ENCODE assay signal across 8 mouse cellular contexts in genomic region chr9:57764147-57764973, GRCm38 (mm10). TPM values are rescaled to one million over a fixed set of nuclear protein-coding genes. Genes with fewer than 3 reads are reported as not detected.
DNase-seq lines count a peak whose midpoint lies in the region; ATAC-seq and TF ChIP-seq lines count a peak whose summit lies in the region.

No protein-coding gene starts in this region.

- no peaks in the 10 kb centered on the region for H3K9me3 ChIP-seq in forebrain, embryonic 12.5 days
- H3K9me3 ChIP-seq in heart, embryonic 16.5 days (replicated peaks; ENCODE audit: control insufficient read depth, low read length): no peaks in the 10 kb centered on the region
- no peaks in the 10 kb centered on the region for H3K9me3 ChIP-seq in liver, embryonic 16.5 days (replicated peaks; ENCODE audit: control insufficient read depth, low read length)
- H3K9me3 ChIP-seq in neural tube, embryonic 14.5 days (ENCODE audit: control insufficient read depth, low read length): no peaks in the 10 kb centered on the region

- peak; percentile 84 to 87 for DNase-seq in kidney, postnatal 4 days
- peak; percentile 63 for DNase-seq in thymus, adult 2 months

- TF ChIP-seq CTCF in thymus, adult 2 months (IDR thresholded peaks at IDR 0.05; ENCODE audit: borderline replicate concordance, control insufficient read depth, extremely low read depth, insufficient read depth, low read length, poor library complexity): no peak

- peak overlapping the region; percentile 98 for H3K27ac ChIP-seq in brown adipose tissue, adult 24 weeks (replicated peaks; ENCODE audit: low read depth, low read length)
- H3K27ac ChIP-seq in forebrain, embryonic 12.5 days: peak overlapping the region; percentile 99
- peak overlapping the region; percentile 98 for H3K27ac ChIP-seq in heart, embryonic 16.5 days (ENCODE audit: low read length)
- peak overlapping the region; percentile 97 for H3K27ac ChIP-seq in liver, embryonic 16.5 days (ENCODE audit: low read length)
- peak overlapping the region; percentile 100 for H3K27ac ChIP-seq in neural tube, embryonic 14.5 days (ENCODE audit: low read depth, low read length)
- peak overlapping the region; percentile 72 for H3K27ac ChIP-seq in thymus, adult 2 months (ENCODE audit: control insufficient read depth, insufficient read depth, low read length)

- H3K36me3 ChIP-seq in forebrain, embryonic 12.5 days (replicated peaks): peaks cover 24% of the 10 kb centered on the region
- peaks cover 17% of the 10 kb centered on the region for H3K36me3 ChIP-seq in heart, embryonic 16.5 days (ENCODE audit: control insufficient read depth, insufficient read depth)
- H3K36me3 ChIP-seq in liver, embryonic 16.5 days (ENCODE audit: control insufficient read depth, insufficient read depth): peaks cover 26% of the 10 kb centered on the region
- peaks cover 17% of the 10 kb centered on the region for H3K36me3 ChIP-seq in neural tube, embryonic 14.5 days (ENCODE audit: control insufficient read depth, insufficient read depth, low read length)
- peaks cover 23% of the 10 kb centered on the region for H3K36me3 ChIP-seq in thymus, adult 2 months (ENCODE audit: control insufficient read depth, insufficient read depth, low read length)

- H3K4me2 ChIP-seq in forebrain, embryonic 12.5 days: peak overlapping the region; percentile 96
- H3K4me2 ChIP-seq in heart, embryonic 16.5 days (ENCODE audit: low read depth, low read length): peak overlapping the region; percentile 94
- peak overlapping the region; percentile 90 for H3K4me2 ChIP-seq in liver, embryonic 16.5 days (ENCODE audit: low read depth, low read length)
- H3K4me2 ChIP-seq in neural tube, embryonic 14.5 days (ENCODE audit: low read depth, low read length): peak overlapping the region; percentile 99

- no peak for TF ChIP-seq POLR2A in thymus, adult 2 months (IDR thresholded peaks at IDR 0.05; ENCODE audit: control insufficient read depth, extremely low read depth, insufficient read depth, low read length, poor library complexity)

- peaks cover 4% of the 10 kb centered on the region; the same call in 1 of the 2 replicates for H3K27me3 ChIP-seq in forebrain, embryonic 12.5 days
- no peaks in the 10 kb centered on the region for H3K27me3 ChIP-seq in heart, embryonic 16.5 days (ENCODE audit: control insufficient read depth, insufficient read depth, low read length)
- H3K27me3 ChIP-seq in liver, embryonic 16.5 days (ENCODE audit: control insufficient read depth, insufficient read depth, low read depth, low read length): no peaks in the 10 kb centered on the region
- H3K27me3 ChIP-seq in neural tube, embryonic 14.5 days (ENCODE audit: control insufficient read depth, insufficient read depth, low read length): no peaks in the 10 kb centered on the region
- H3K27me3 ChIP-seq in thymus, adult 2 months (ENCODE audit: control insufficient read depth, insufficient read depth, low read length): no peaks in the 10 kb centered on the region

- ATAC-seq in CD4-positive, CD25-positive, alpha-beta regulatory T cell, adult 4 months: peak; percentile 13
- ATAC-seq in forebrain, embryonic 12.5 days (ENCODE audit: low FRiP score): peak; percentile 67
- ATAC-seq in heart, embryonic 16.5 days (replicated peaks; ENCODE audit: extremely low read depth, insufficient read depth, low FRiP score): peak; percentile 47
- ATAC-seq in liver, embryonic 16.5 days (ENCODE audit: low read depth): peak; percentile 19
- peak; percentile 52 for ATAC-seq in neural tube, embryonic 14.5 days (ENCODE audit: low read depth)

- H3K9ac ChIP-seq in forebrain, embryonic 12.5 days: peak overlapping the region; percentile 93
- H3K9ac ChIP-seq in heart, embryonic 16.5 days (ENCODE audit: low read length): peak overlapping the region; percentile 96
- H3K9ac ChIP-seq in liver, embryonic 16.5 days (ENCODE audit: low read depth, low read length): peak overlapping the region; percentile 94
- H3K9ac ChIP-seq in neural tube, embryonic 14.5 days (replicated peaks; ENCODE audit: low read depth, low read length): peak overlapping the region; percentile 98

- H3K4me1 ChIP-seq in brown adipose tissue, adult 24 weeks (ENCODE audit: control insufficient read depth, insufficient read depth, insufficient read length, low read length): peaks cover 12% of the 10 kb centered on the region
- peaks cover 38% of the 10 kb centered on the region for H3K4me1 ChIP-seq in forebrain, embryonic 12.5 days
- H3K4me1 ChIP-seq in heart, embryonic 16.5 days (ENCODE audit: control insufficient read depth, insufficient read depth, low read length): peaks cover 51% of the 10 kb centered on the region
- H3K4me1 ChIP-seq in liver, embryonic 16.5 days (ENCODE audit: control insufficient read depth, low read depth, low read length): peaks cover 71% of the 10 kb centered on the region
- H3K4me1 ChIP-seq in neural tube, embryonic 14.5 days (ENCODE audit: control insufficient read depth, insufficient read depth, low read length): peaks cover 28% of the 10 kb centered on the region
- H3K4me1 ChIP-seq in thymus, adult 2 months (replicated peaks; ENCODE audit: control insufficient read depth, insufficient read depth, low read length): peaks cover 55% of the 10 kb centered on the region

- under 1% methylated on average over 57 of the region's 57 CpGs for WGBS in forebrain, embryonic 12.5 days
- WGBS in heart, embryonic 16.5 days: under 1% methylated on average over 57 of the region's 57 CpGs
- under 1% methylated on average over 55 of the region's 57 CpGs for WGBS in liver, embryonic 16.5 days (ENCODE audit: insufficient replicate concordance)
- under 1% methylated on average over 50 of the region's 57 CpGs for WGBS in neural tube, embryonic 14.5 days
- under 1% methylated on average over 57 of the region's 57 CpGs for WGBS in thymus, adult 2 months

- peak overlapping the region; percentile 94 for H3K4me3 ChIP-seq in brown adipose tissue, adult 24 weeks (ENCODE audit: insufficient read depth, low read depth, low read length)
- peak overlapping the region; percentile 78 for H3K4me3 ChIP-seq in forebrain, embryonic 12.5 days (replicated peaks)
- peak overlapping the region; percentile 91 for H3K4me3 ChIP-seq in heart, embryonic 16.5 days (ENCODE audit: low read length)
- peak overlapping the region; percentile 95 for H3K4me3 ChIP-seq in liver, embryonic 16.5 days (ENCODE audit: low read depth, low read length)
- peak overlapping the region; percentile 89 for H3K4me3 ChIP-seq in neural tube, embryonic 14.5 days (ENCODE audit: low read depth, low read length)
- H3K4me3 ChIP-seq in thymus, adult 2 months (ENCODE audit: control insufficient read depth, insufficient read depth, low read length): peak overlapping the region; percentile 86

RNA-seq across cellular contexts. Expression of gene Clk3, which starts 1.3 kb away (rescaled TPM):
- 100 to 1,000 TPM in 1 of 2 experiments, 10 to 100 TPM in 1; 95.0 to 107 TPM for polyA plus RNA-seq in CD4-positive, CD25-positive, alpha-beta regulatory T cell, adult 4 months (2017; shearing (Covaris generic))
- 22.3 and 26.6 TPM in 2 replicates for polyA plus RNA-seq in brown adipose tissue, adult 24 weeks (2012; ENCODE audit: insufficient read depth, insufficient read length, missing spikeins)
- 90.2 and 96.7 TPM in 2 replicates for polyA plus RNA-seq in forebrain, embryonic 12.5 days (2016; fragmentation: Nextera tagmentation; extraction: Ambion mirVana)
- polyA plus RNA-seq in heart, embryonic 16.5 days (2015; fragmentation: Nextera tagmentation; extraction: Ambion mirVana): 57.9 and 67.5 TPM in 2 replicates
- polyA plus RNA-seq in liver, embryonic 16.5 days (2015; fragmentation: Nextera tagmentation; extraction: Ambion mirVana): 93.5 and 104 TPM in 2 replicates
- 58.5 and 64.6 TPM in 2 replicates for polyA plus RNA-seq in neural tube, embryonic 14.5 days (2014; fragmentation: Nextera tagmentation; extraction: Ambion mirVana)
- polyA plus RNA-seq in thymus, adult 2 months (2012; rRNA removed): 597 and 762 TPM in 2 replicates

RNA-seq across cellular contexts. Expression of gene Edc3, which starts 56.0 kb away (rescaled TPM):
- 10 to 100 TPM; 30.2 to 30.5 TPM for polyA plus RNA-seq in CD4-positive, CD25-positive, alpha-beta regulatory T cell, adult 4 months (2017; shearing (Covaris generic))
- 4.4 and 5.7 TPM in 2 replicates for polyA plus RNA-seq in brown adipose tissue, adult 24 weeks (2012; ENCODE audit: insufficient read depth, insufficient read length, missing spikeins)
- polyA plus RNA-seq in forebrain, embryonic 12.5 days (2016; fragmentation: Nextera tagmentation; extraction: Ambion mirVana): 39.4 and 40.2 TPM in 2 replicates
- polyA plus RNA-seq in heart, embryonic 16.5 days (2015; fragmentation: Nextera tagmentation; extraction: Ambion mirVana): 18.2 and 19.5 TPM in 2 replicates
- polyA plus RNA-seq in liver, embryonic 16.5 days (2015; fragmentation: Nextera tagmentation; extraction: Ambion mirVana): 15.2 and 17.0 TPM in 2 replicates
- 21.9 and 26.3 TPM in 2 replicates for polyA plus RNA-seq in neural tube, embryonic 14.5 days (2014; fragmentation: Nextera tagmentation; extraction: Ambion mirVana)
- 31.4 and 31.7 TPM in 2 replicates for polyA plus RNA-seq in thymus, adult 2 months (2012; rRNA removed)

Comparison
In these comparisons a context has a peak if more than half of its experiments do, and no peak if none do; other contexts are left out.
1. Peak in every context shown above with its lines: DNase-seq, ATAC-seq, H3K4me3 ChIP-seq and H3K27ac ChIP-seq.
2. ATAC-seq: peak in every context shown above with its lines; median percentile 67 in forebrain, embryonic 12.5 days; 52 in neural tube, embryonic 14.5 days; 47 in heart, embryonic 16.5 days; 19 in liver, embryonic 16.5 days; 13 in CD4-positive, CD25-positive, alpha-beta regulatory T cell, adult 4 months.